Mouse (Mus musculus) sigmoid colon, adult 10 weeks (tissue): ENCODE measurements around the gene Anks3. TPM values are rescaled to one million over a fixed set of nuclear protein-coding genes. Genes with fewer than 3 reads are reported as not detected.

Experiments
- polyA plus RNA-seq: library from polyadenylated mRNA; stranded (reverse); fragments of 350-450 nt; fragmentation: Illumina TruSeq; extraction: RNeasy Lipid Tissue Mini Kit (QIAGEN cat#74804); gene quantifications from one replicate; pipeline ENCODE4 v1.2.3, GENCODE M21; 2014; ENCODE audit warnings: low read depth, low replicate concordance

Anks3 gene
- polyA plus RNA-seq, result 6.6 TPM

DNA sequence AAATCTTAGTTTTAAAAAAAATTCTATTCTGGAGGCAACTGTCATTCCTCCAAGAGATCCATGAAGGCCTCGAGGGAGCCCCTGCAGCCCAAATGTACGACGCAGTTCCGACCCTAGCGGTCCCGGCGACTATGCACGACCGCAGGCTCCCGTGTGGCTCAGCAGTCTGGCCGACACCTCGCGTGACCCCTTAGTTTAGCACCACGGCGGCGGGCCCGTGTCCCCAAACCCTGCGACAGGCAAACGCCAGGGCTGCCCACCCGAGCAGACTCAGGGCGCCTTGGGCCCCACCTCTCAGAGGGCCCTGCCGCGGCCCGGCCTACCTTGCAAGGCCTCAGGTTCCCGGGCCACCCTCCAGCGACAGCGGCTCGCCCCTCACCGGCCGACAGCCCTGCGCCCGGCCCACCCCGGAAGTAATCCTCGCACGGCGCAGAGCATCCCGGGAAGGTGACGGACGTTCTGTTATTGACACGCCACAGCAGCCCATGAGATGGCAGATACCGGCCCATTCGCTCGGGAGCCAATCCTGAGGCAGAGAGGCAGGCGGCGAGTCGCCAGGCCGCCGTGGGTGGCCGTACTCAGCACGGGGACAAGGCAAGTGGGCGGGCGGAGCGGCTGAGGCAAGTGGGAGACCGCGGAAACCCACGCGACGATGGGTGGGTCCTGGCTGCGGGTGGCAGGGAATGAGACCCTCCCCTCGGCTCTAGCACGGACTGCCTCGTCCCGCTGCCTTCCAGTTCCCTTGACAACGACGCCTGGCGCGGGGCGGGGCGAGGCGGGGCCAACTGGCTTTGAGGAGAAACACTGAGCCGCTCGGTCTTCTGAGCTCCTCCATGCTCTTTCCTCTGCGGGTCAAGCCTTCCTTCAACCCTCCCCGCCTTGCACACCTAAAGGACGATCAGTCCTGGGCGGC is at the start of gene Anks3:
TSS of gene Anks3 (minus strand) at position 409 of the 913 bp plus-strand sequence.

GRCm38 (mm10) chr16:5013054-5013838 is 49.2 kb upstream of the Anks3 start, which contains the start of gene Rogdi:
Rogdi (minus strand) TSS chr16:5013553.

DNA sequence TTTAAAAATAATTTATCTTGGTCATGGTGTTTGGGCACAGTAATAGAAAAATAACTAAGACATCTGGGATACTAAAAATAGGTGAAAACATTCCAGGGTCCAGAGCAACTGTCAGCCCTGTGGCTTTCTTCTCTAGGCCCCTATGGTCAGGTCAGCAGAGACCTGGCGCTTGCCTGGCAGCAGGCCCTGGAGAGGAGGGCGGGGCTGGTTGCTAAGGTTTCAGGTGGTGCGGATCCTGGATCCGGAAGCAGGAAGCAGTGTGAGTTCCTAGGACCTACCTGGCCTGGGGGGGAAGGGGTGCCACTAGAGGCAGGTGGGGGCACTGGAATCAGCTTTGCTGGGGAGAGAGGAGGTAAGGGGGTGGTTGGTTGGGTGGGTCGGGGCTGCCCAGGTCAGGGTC is 43.1 kb upstream of the Anks3 start, which contains the start of gene Smim22:
TSS of gene Smim22 (plus strand) at position 222 of the 400 bp plus-strand sequence.

DNA sequence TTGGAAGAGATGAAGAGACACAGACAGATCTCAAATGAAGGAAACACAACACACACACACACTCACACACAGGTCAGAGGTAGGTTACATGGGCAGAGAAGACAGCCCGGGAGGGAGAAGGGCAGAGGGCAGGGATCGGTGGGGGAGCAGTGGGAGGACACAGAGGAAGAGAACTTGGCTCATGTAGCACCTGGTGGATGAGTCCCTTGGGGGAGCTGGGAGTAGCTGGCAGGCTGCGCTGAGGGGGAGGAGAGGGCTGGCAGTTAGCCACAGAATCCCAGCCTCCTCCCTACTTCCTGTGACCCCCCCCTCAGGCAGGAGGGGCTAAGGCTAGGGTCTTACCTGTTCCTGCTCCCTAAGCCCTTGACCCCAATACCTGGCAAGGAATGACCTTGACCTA is 33.5 kb upstream of the Anks3 start, which contains the start of gene Sept12:
TSS of gene Sept12 (minus strand) at position 300 of the 400 bp plus-strand sequence.

DNA sequence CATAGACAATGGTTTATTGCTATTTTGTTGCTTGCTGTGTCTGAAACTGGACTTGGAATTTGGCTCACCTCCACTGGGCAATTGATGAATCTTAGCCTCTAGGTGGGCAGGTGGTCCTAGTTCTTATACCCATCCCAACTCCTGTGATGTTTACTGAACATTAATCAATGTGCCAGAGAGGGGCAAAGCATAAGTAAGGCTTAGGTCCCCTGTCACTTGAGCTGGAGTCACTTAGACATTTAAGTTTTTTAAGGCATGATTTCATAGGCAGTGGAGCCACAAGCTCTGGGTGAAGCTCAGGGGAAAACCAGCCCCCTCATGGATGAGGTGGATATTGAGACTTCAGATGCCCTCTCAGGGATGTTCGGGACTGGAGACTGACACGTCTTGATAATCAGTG is 25.5 kb downstream of the Anks3 start, which contains the start of gene Nudt16l1:
TSS of gene Nudt16l1 (plus strand) at position 301 of the 400 bp plus-strand sequence.

Other genes with a start within 250 kb of the Anks3 start
- 0.28 TPM for gene Nmral1, start 244.8 kb downstream of the Anks3 start, polyA plus RNA-seq
- 43.3 TPM for gene Hmox2, start 237.8 kb downstream of the Anks3 start, polyA plus RNA-seq
- 17.7 TPM for gene Cdip1, start 173.9 kb downstream of the Anks3 start, polyA plus RNA-seq
- not detected for gene 4930562C15Rik, start 128.8 kb downstream of the Anks3 start, polyA plus RNA-seq
- gene Ubald1, start 83.9 kb downstream of the Anks3 start, polyA plus RNA-seq, result 1.5 TPM
- 9.1 TPM for gene Mgrn1, start 78.0 kb downstream of the Anks3 start, polyA plus RNA-seq
- gene Nudt16l1, start 25.4 kb downstream of the Anks3 start, polyA plus RNA-seq, result 4.3 TPM
- gene Sept12, start 33.6 kb upstream of the Anks3 start, polyA plus RNA-seq, result not detected
- 3.5 TPM for gene Smim22, start 43.1 kb upstream of the Anks3 start, polyA plus RNA-seq
- gene Rogdi, start 49.3 kb upstream of the Anks3 start, polyA plus RNA-seq, result 0.79 TPM
- 70.1 TPM for gene Glyr1, start 85.7 kb upstream of the Anks3 start, polyA plus RNA-seq
- 29.0 TPM for gene Ubn1, start 85.9 kb upstream of the Anks3 start, polyA plus RNA-seq
- gene Ppl, start 168.2 kb upstream of the Anks3 start, polyA plus RNA-seq, result 1.9 TPM
- gene Sec14l5, start 182.9 kb upstream of the Anks3 start, polyA plus RNA-seq, result not detected
- gene Nagpa, start 239.8 kb upstream of the Anks3 start, polyA plus RNA-seq, result 0.25 TPM